ENCODE assay signal across 8 mouse cellular contexts in genomic region chr7:35754033-35754885, GRCm38 (mm10). TPM values are rescaled to one million over a fixed set of nuclear protein-coding genes. Genes with fewer than 3 reads are reported as not detected.
A peak's percentile ranks its signal among the peaks of the same experiment; 100 is the strongest.
DNase-seq lines count a peak whose midpoint lies in the region; ATAC-seq and TF ChIP-seq lines count a peak whose summit lies in the region.

Dpy19l3 (minus strand) TSS chr7:35754454.

- no peak for TF ChIP-seq CTCF in E14TG2a.4 (conservative IDR thresholded peaks at IDR 0.05; ENCODE audit: low read length)
- no peak for TF ChIP-seq CTCF in stomach, postnatal 0 days (IDR thresholded peaks at IDR 0.05; ENCODE audit: low read depth)

- TF ChIP-seq EP300 in stomach, postnatal 0 days (optimal IDR thresholded peaks at IDR 0.05), result no peak

- H3K9me3 ChIP-seq in E14TG2a.4 (ENCODE audit: low read length), result no peaks in the 10 kb centered on the region
- no peaks in the 10 kb centered on the region; the same call in 1 of the 2 replicates for H3K9me3 ChIP-seq in forebrain, embryonic 11.5 days (ENCODE audit: control insufficient read depth, low read length)
- H3K9me3 ChIP-seq in heart, embryonic 16.5 days (replicated peaks; ENCODE audit: control insufficient read depth, low read length), result no peaks in the 10 kb centered on the region; the same call in 1 of the 2 replicates
- no peaks in the 10 kb centered on the region for H3K9me3 ChIP-seq in liver, embryonic 15.5 days (replicated peaks)
- H3K9me3 ChIP-seq in neural tube, embryonic 12.5 days, result no peaks in the 10 kb centered on the region
- no peaks in the 10 kb centered on the region for H3K9me3 ChIP-seq in stomach, postnatal 0 days (ENCODE audit: control insufficient read depth, low read length)

- ATAC-seq in forebrain, embryonic 11.5 days (replicated peaks; ENCODE audit: low FRiP score), result peak; percentile 97
- peak; percentile 96 for ATAC-seq in heart, embryonic 16.5 days (replicated peaks; ENCODE audit: extremely low read depth, insufficient read depth, low FRiP score)
- ATAC-seq in liver, embryonic 15.5 days (ENCODE audit: insufficient read depth), result peak; percentile 89
- peak; percentile 97 for ATAC-seq in neural tube, embryonic 12.5 days (ENCODE audit: low FRiP score, low read depth)
- ATAC-seq in stomach, postnatal 0 days (ENCODE audit: low FRiP score, low TSS enrichment), result peak; percentile 96

- DNase-seq in c-Kit-positive CD71-positive TER-119-negative erythroid progenitor cells, embryonic 14.5 days (ENCODE audit: low read depth), result peak; percentile 62
- peak; percentile 97 for DNase-seq in forebrain, embryonic 11.5 days (ENCODE audit: low spot score)
- DNase-seq in kidney, postnatal 25 days, result peak; percentile 85 to 92
- peak; percentile 88 for DNase-seq in stomach, postnatal 0 days (ENCODE audit: low spot score)

- peak within 1 kb of the TSS; percentile 57; the same call in 1 of the 2 replicates for H3K27ac ChIP-seq in forebrain, embryonic 11.5 days (ENCODE audit: low read depth, low read length)
- H3K27ac ChIP-seq in heart, embryonic 16.5 days (ENCODE audit: low read length), result peak within 1 kb of the TSS; percentile 57
- peak within 1 kb of the TSS; percentile 38; the same call in 1 of the 2 replicates for H3K27ac ChIP-seq in liver, embryonic 15.5 days (replicated peaks)
- H3K27ac ChIP-seq in neural tube, embryonic 12.5 days, result no peak within 1 kb of the TSS
- H3K27ac ChIP-seq in stomach, postnatal 0 days (replicated peaks), result peak within 1 kb of the TSS; percentile 40; the same call in 1 of the 2 replicates

- H3K4me3 ChIP-seq in E14TG2a.4 (replicated peaks; ENCODE audit: low read length), result peak within 1 kb of the TSS; percentile 93
- H3K4me3 ChIP-seq in forebrain, embryonic 11.5 days (ENCODE audit: low read depth, low read length), result peak within 1 kb of the TSS; percentile 80
- H3K4me3 ChIP-seq in heart, embryonic 16.5 days (ENCODE audit: low read length), result peak within 1 kb of the TSS; percentile 95
- peak within 1 kb of the TSS; percentile 72 for H3K4me3 ChIP-seq in liver, embryonic 15.5 days (replicated peaks)
- H3K4me3 ChIP-seq in neural tube, embryonic 12.5 days, result peak within 1 kb of the TSS; percentile 85
- peak within 1 kb of the TSS; percentile 83 for H3K4me3 ChIP-seq in stomach, postnatal 0 days (ENCODE audit: low read depth, low read length)

- peak within 1 kb of the TSS; percentile 85 for H3K4me2 ChIP-seq in forebrain, embryonic 11.5 days (ENCODE audit: low read depth, low read length, severe bottlenecking)
- H3K4me2 ChIP-seq in heart, embryonic 16.5 days (ENCODE audit: low read depth, low read length), result peak within 1 kb of the TSS; percentile 100
- peak within 1 kb of the TSS; percentile 97 for H3K4me2 ChIP-seq in liver, embryonic 15.5 days
- peak within 1 kb of the TSS; percentile 99 for H3K4me2 ChIP-seq in neural tube, embryonic 12.5 days (replicated peaks)
- peak within 1 kb of the TSS; percentile 100 for H3K4me2 ChIP-seq in stomach, postnatal 0 days (replicated peaks; ENCODE audit: low read depth)

- peaks cover 33% of the 10 kb centered on the region for H3K4me1 ChIP-seq in E14TG2a.4 (replicated peaks; ENCODE audit: low read depth, low read length)
- peaks cover 8% of the 10 kb centered on the region; the same call in 1 of the 2 replicates for H3K4me1 ChIP-seq in forebrain, embryonic 11.5 days (replicated peaks; ENCODE audit: control insufficient read depth, insufficient read depth, low read length)
- H3K4me1 ChIP-seq in heart, embryonic 16.5 days (ENCODE audit: control insufficient read depth, insufficient read depth, low read length), result peaks cover 4% of the 10 kb centered on the region; the same call in 1 of the 2 replicates
- H3K4me1 ChIP-seq in liver, embryonic 15.5 days (replicated peaks), result peaks cover 18% of the 10 kb centered on the region
- H3K4me1 ChIP-seq in neural tube, embryonic 12.5 days, result peaks cover 15% of the 10 kb centered on the region
- H3K4me1 ChIP-seq in stomach, postnatal 0 days (replicated peaks; ENCODE audit: control insufficient read depth, insufficient read depth), result no peaks in the 10 kb centered on the region

- peaks cover 29% of the 10 kb centered on the region for H3K36me3 ChIP-seq in E14TG2a.4 (ENCODE audit: insufficient read depth, low read length)
- H3K36me3 ChIP-seq in forebrain, embryonic 11.5 days (ENCODE audit: control insufficient read depth, insufficient read depth, low read length), result peaks cover 4% of the 10 kb centered on the region
- peaks cover 5% of the 10 kb centered on the region; the same call in 1 of the 2 replicates for H3K36me3 ChIP-seq in heart, embryonic 16.5 days (ENCODE audit: control insufficient read depth, insufficient read depth)
- H3K36me3 ChIP-seq in liver, embryonic 15.5 days (replicated peaks), result no peaks in the 10 kb centered on the region
- H3K36me3 ChIP-seq in neural tube, embryonic 12.5 days, result peaks cover 21% of the 10 kb centered on the region
- no peaks in the 10 kb centered on the region for H3K36me3 ChIP-seq in stomach, postnatal 0 days (ENCODE audit: control insufficient read depth, insufficient read depth, low read length)

- H3K9ac ChIP-seq in forebrain, embryonic 11.5 days (ENCODE audit: low read length), result peak within 1 kb of the TSS; percentile 71
- H3K9ac ChIP-seq in heart, embryonic 16.5 days (ENCODE audit: low read length), result peak within 1 kb of the TSS; percentile 87
- peak within 1 kb of the TSS; percentile 61 for H3K9ac ChIP-seq in liver, embryonic 15.5 days
- H3K9ac ChIP-seq in neural tube, embryonic 12.5 days, result peak within 1 kb of the TSS; percentile 77
- peak within 1 kb of the TSS; percentile 77 for H3K9ac ChIP-seq in stomach, postnatal 0 days (ENCODE audit: low read length)

- 2% methylated on average over 67 of the region's 70 CpGs for WGBS in forebrain, embryonic 11.5 days
- under 1% methylated on average over 69 of the region's 70 CpGs for WGBS in heart, embryonic 16.5 days
- under 1% methylated on average over 67 of the region's 70 CpGs for WGBS in liver, embryonic 15.5 days (ENCODE audit: insufficient replicate concordance)
- WGBS in neural tube, embryonic 12.5 days, result 1% methylated on average over 70 of the region's 70 CpGs
- under 1% methylated on average over 67 of the region's 70 CpGs for WGBS in stomach, postnatal 0 days

- H3K27me3 ChIP-seq in E14TG2a.4 (ENCODE audit: insufficient read depth, low read length), result peaks cover 8% of the 10 kb centered on the region
- H3K27me3 ChIP-seq in forebrain, embryonic 11.5 days (ENCODE audit: control insufficient read depth, insufficient read depth, low read length), result peaks cover 2% of the 10 kb centered on the region; the same call in 1 of the 2 replicates
- no peaks in the 10 kb centered on the region; the same call in 1 of the 2 replicates for H3K27me3 ChIP-seq in heart, embryonic 16.5 days (ENCODE audit: control insufficient read depth, insufficient read depth, low read length)
- H3K27me3 ChIP-seq in liver, embryonic 15.5 days, result no peaks in the 10 kb centered on the region
- H3K27me3 ChIP-seq in neural tube, embryonic 12.5 days (replicated peaks), result no peaks in the 10 kb centered on the region
- H3K27me3 ChIP-seq in stomach, postnatal 0 days (ENCODE audit: control insufficient read depth, insufficient read depth, low read length), result no peaks in the 10 kb centered on the region

RNA-seq across cellular contexts. Expression of gene Dpy19l3, which starts in this region (rescaled TPM):
- polyA plus RNA-seq in forebrain, embryonic 11.5 days (2014; fragmentation: Nextera tagmentation; extraction: Ambion mirVana), result 36.7 and 43.9 TPM in 2 replicates
- polyA plus RNA-seq in heart, embryonic 16.5 days (2015; fragmentation: Nextera tagmentation; extraction: Ambion mirVana), result 12.3 and 13.5 TPM in 2 replicates
- 6.5 and 8.0 TPM in 2 replicates for polyA plus RNA-seq in liver, embryonic 15.5 days (2015; fragmentation: Nextera tagmentation; extraction: Ambion mirVana)
- polyA plus RNA-seq in neural tube, embryonic 12.5 days (2016; fragmentation: Nextera tagmentation; extraction: Ambion mirVana), result 35.2 and 35.9 TPM in 2 replicates
- polyA plus RNA-seq in stomach, postnatal 0 days (2015; fragmentation: Nextera tagmentation; extraction: Ambion mirVana), result 7.9 and 9.0 TPM in 2 replicates
